Mouse (Mus musculus): ENCODE measurements around the gene Gpr152.

DNA sequence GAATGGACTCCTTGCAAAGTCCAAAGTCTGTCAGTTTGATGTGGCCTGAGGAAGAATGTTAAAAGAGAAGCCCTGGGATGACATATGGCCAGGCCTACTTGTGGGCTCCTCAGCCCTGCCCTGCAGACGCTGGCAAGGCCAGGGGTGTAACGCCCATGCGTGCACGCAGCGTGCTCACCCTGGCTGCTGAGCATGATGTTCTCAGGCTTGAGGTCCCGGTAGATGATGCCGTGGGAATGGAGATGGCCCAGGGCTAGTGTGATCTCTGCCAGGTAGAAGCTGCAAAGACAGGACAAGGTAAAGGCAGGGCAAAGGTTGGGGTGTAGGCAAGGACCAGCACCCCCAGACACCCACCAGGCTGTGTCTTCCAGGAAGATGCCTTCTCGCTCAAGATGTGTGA lies 19.5 kb downstream of the Gpr152 start:
- TF ChIP-seq CTCF (IDR thresholded peaks at IDR 0.05; ENCODE audit: control insufficient read depth, insufficient read depth, insufficient read length), result no peak
- no peak for TF ChIP-seq USF1 (IDR thresholded peaks at IDR 0.05; ENCODE audit: low read depth)
- TF ChIP-seq FOSL1 (IDR thresholded peaks at IDR 0.05; ENCODE audit: insufficient read depth, low read length, poor library complexity, severe bottlenecking), result no peak

Measured in C2C12 (cell line).